Mouse (Mus musculus) ovary, postnatal 14 days (tissue): ENCODE measurements at regions not wholly inside any gene's neighbourhood (a gene's known extent, or its start where the extent isn't known, plus 50 kb on each side); places are given as distances from the start of the nearest gene placed in this dataset.

Experiments used
- DNase-seq: peaks from one replicate; pipeline ENCODE4 v3.0.0; 2022; ENCODE audit warnings: low spot score

GRCm38 (mm10) chr6:133904501-133904900 lies 50.9 kb upstream of the Kap start:
- no peak for DNase-seq

- DNase-seq, result no peak
Measured at GRCm38 (mm10) chr6:133934667-133935066, 81.1 kb upstream of the Kap start.

GRCm38 (mm10) chr6:133935671-133936070 lies 82.1 kb upstream of the Kap start:
- no peak for DNase-seq

- no peak for DNase-seq
Measured at GRCm38 (mm10) chr6:133959902-133960634, 75.4 kb upstream of the Etv6 start.

GRCm38 (mm10) chr6:133960713-133961112 lies 74.8 kb upstream of the Etv6 start:
- DNase-seq, result peak; percentile 62

- DNase-seq, result no peak
Measured at GRCm38 (mm10) chr6:133962641-133963040, 72.9 kb upstream of the Etv6 start.

GRCm38 (mm10) chr6:133963264-133963663 lies 72.2 kb upstream of the Etv6 start:
- no peak for DNase-seq

GRCm38 (mm10) chr6:133967286-133967685 lies 68.2 kb upstream of the Etv6 start:
- DNase-seq, result no peak

- no peak for DNase-seq
Measured at GRCm38 (mm10) chr6:133972054-133972705, 63.3 kb upstream of the Etv6 start.

- DNase-seq, result no peak
Measured at GRCm38 (mm10) chr6:133973205-133973838, 62.2 kb upstream of the Etv6 start.

GRCm38 (mm10) chr6:133975951-133976350 lies 59.5 kb upstream of the Etv6 start:
- no peak for DNase-seq

- DNase-seq, result no peak
Measured at GRCm38 (mm10) chr6:133976854-133977253, 58.6 kb upstream of the Etv6 start.

GRCm38 (mm10) chr6:133983804-133984514 lies 51.5 kb upstream of the Etv6 start:
- no peak for DNase-seq

GRCm38 (mm10) chr6:133984666-133985355 lies 50.7 kb upstream of the Etv6 start:
- no peak for DNase-seq
